Mouse (Mus musculus) embryo, embryonic 10 days (tissue): ENCODE data around the gene Ociad1.

Experiments used
- DNase-seq: peaks from one replicate; pipeline ENCODE4 v3.0.0-alpha.2; 2015; ENCODE audit warnings: low spot score

Gene Ociad1

DNA sequence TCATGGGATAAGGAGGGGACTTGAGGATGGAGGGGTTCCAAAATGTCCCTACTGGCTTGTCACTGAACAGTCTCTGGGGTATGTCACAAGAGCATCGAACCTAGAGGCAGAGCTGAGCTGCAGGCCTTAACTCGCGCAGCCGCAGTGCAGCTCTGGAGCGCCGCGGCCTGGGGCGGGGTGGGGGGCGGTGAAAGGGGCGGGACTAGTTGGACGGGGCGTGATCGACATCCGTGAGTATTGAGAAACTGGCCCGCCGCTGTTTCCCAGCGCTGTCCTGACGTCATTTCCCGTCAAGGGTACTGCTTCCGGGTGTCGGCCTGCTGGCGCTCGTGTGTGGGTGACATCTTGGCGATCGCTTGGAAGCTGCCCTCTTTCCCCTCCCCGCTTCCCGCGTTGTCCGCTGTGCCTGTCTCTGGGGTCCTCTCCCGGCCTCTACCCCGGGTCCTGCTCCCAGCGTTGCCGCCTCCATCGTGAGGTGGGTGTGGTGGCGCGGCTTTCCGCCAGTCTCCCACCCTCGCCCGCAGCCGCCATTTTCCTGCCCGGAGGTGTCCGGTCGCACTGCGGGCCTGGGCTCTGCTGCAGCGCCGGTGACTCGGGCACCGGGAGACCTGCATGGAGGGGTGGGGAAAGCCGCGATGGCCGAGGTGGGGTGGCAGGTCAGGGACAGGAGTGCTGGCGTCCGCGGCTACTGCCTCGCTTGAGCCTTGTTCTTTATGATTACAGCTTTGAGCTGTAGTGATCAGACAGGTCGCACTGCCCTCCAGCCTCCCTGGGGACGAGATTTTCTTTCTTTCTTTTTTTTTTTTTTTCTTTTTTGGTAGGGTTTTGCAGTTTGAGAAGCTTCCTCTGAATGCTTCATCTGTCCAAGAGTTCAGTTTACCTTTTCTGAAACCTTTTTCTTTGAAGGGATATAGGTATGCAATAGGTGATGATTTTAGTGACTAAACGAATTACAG, at the start of gene Ociad1:
Gene Ociad1 (plus strand): TSS at position 283 of the 956 bp plus-strand sequence.
- DNase-seq, result peak; percentile 98

DNA sequence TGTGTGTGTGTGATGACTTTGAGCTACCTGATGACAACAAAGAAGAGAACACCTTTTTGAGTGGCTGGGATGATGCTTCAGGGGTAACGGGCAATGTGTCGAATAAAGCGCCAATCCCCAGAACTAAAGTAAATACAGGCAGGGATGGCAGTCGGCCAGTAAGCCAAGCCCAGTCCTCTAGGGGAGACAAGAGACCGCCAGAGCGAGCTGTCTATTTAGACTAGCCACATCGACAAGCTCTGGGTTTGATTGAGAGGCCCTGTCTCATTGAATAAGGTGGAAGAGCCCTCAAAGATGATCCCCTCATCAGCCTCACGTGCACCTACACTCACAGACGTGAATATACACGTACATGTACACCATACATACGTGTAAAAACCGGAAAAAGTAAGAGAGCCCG, 48.2 kb upstream of the Ociad1 start:
- DNase-seq, result no peak

DNA sequence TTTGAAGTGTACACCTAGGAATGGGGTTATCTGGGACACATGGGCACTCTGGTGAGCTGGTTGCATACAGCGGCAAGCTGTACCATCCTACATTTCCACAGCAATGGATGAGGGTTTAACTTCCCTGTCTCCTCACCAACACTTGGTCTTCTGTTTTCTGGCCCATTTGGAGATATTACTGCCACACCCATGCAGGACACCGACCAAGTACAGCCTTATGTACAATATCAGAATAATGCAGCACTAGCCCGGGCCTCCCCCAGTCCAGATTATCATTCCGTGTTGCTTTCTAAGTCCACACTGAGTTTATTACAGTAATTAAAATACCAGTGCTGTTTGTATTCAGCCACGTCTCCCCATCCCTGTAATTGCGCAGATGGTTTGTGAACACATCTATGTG, 46.2 kb upstream of the Ociad1 start:
- no peak for DNase-seq

DNA sequence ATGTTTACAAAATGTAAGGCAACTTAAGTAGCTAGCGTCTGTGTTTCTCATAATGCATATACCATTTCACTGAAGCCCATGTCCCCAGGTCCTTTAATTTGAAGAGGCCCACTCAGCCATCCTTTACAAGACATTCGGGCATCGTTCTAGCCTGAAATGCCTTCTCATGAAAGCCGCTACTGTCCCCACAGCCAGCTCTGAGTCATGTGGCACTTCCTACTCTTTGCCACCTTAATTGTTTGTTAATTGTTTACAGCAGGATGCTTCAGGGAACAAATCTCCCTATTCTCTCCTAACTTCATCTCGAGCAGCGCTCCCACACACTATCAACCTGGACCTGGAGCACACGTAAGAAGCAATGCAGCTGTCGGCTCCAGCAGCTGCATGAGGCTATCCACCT, 44.4 kb upstream of the Ociad1 start:
- DNase-seq, result no peak

DNA sequence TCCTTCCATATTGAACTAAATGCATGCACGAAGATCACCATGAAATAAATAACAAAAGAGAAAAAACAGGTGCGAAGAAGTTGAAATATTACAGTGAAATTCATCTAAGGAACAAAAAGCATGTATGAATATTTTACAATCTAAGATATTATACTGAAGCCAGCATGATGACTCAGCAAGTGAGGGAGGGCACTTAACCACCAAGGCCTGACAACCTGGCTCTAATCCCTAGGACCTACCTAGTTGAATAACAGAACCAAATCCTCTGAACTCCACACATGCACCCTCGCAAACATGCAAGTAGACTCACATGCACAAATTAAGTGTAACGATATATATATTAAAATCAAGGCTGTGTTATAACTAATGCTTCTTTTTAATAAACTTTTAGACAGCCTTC, 43.2 kb upstream of the Ociad1 start:
- DNase-seq, result no peak

DNA sequence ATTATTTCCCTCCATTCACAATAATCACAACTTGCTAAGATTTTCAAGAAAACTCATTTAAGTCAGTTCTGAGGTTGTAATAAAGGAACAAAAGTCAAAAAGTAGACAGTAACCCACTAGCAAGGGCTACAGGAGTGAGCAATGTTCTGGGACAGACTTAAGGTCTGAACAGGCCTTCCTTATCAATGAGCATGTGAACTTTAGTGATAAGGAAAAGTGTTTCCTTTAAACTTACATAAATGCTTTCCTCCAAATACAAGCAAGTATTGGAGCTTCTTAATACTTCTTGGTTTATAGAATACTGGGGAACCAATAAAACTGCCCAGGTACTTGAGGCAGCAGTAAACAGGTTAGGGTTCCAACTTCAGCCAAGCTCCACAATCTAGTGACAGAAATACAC, 39.8 kb upstream of the Ociad1 start:
- no peak for DNase-seq

DNA sequence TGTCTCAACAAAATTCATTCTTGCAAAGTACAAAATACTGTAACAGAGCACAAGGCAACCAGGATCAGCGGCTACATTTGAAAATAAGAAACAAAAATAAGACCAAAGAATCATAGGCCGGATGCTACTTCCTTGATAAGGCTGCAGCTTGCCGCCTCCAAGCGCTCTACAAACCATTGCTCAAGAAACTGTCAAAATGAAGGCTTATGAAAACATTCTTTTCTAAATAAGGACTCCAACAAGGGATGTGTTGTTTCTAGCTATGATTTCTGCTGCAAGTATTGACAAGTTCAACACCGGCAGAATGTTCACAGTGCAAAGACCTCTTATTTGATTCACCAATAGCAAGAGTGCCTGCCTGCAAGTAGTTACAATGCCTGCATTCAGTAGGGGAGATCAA, 37.9 kb upstream of the Ociad1 start:
- no peak for DNase-seq

DNA sequence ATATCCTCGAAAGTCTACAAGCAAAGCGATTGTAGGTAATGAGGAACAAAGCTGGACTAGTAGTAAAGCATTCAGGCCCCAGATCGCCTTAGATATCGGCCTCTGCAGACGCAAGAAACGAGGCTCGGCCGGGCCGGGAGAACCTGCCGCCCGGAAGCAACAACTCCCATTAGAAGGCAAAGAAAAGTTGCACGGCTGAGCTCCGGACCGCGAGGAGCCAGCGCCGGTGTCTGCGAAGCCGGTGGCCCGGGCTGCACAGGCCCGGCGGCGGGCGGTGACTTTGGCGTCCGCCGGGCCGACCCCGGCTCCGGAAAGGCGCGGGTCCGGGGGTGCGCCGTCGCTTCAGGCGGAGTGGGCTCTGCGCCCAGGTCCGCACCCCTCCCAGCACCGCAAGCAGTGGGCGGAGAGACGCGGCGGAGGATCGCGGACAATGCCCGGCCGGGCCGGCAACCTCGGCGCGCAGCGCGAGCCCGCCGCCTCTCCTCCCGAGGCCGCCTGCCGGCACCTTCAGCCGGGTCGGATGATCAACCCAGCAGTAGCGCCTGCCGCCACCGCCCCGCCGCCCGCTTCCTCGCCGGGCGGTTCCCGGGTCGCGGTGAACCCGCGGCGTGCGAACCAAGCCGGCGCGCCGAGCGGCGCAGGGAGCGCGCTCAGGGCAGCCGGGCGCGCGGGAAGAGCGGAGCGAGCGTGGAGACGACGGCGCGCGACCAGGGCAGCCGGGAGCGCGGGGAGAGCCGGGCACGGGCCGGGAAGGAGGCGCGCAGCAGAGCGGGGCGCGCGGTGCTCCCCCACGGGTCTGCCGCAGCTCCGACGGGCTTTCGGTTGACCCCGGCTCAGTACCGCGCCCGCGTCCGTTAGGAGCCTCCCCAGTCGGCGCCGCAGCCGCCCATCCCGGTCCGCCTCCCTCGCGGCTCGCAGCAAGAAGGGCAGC, 37.0 kb upstream of the Ociad1 start:
- peak; percentile 72 for DNase-seq

DNA sequence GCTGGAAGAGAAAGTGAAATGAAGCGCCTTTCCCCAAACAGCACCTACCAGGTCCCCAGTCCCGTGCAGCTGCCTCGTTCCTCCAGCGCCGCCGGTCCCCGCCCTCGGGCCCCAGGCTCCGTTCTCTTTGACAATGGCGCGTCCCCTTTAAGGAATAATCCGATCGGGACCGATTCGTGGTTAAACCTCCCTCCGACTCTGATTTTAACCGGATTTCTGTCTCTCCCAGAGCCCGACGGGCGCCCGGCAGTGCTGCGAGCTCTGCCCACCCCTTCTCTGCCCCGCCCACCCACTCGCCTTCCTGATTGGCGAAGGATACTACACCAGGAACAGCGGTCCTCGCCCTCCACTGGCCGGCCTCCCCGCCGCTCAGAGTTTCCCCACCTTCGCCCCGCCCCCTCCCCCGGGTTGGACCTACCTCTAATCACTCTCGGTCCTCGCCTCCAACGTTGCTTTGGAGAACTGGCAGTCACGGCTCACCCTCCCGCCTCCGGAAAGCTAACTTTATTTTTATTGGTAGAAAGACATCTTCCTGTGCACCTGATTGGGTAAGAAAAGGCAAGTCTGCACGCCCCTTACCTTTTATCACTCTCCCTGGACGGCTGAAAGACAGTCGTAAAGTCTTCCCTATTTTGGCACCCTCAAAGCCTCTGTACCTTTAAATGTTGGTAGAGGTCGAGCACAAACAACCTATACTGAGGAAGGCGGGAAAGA, 36.1 kb upstream of the Ociad1 start, which contains the start of gene Fryl:
Gene Fryl (minus strand): TSS at position 268 of the 714 bp plus-strand sequence.
- DNase-seq, result peak; percentile 97

DNA sequence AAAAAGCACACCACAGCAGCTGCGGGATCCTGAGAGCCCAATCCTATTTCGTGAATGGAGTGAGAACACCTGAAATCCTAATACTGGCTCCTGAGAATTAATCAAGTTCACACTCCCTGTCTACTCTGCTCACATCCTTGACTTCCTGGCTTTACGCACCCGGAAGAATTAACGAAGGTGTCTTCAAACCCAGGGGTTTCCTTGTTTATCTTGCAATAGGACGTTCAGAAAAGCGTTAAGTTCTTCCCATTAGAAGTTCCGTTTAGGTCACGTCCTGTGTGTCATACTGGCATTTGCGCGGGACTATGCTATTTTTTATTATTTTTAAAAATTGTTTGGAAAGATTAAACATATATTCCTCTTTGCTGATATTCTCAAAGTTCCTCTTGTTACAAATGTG, 35.5 kb upstream of the Ociad1 start:
- no peak for DNase-seq

DNA sequence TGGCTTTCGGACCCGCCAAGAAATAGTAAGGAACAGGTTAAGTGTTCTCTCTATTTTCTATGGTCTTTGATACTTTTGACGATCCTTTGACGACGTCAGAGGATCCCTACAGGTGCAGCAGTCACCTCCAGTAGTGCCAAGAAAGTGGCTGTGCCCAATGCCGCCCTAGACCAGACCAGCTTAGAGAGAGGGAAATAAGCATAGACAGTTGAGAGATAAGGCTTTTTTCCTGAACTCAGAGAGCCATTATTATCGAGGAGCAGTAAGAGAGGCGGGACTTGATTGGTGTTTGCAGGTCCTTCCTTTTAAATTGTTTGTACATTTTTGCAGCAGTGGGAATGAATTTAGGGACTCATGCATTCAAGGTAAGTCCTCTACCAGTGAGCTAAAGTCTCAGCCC, 34.9 kb upstream of the Ociad1 start:
- DNase-seq, result no peak

DNA sequence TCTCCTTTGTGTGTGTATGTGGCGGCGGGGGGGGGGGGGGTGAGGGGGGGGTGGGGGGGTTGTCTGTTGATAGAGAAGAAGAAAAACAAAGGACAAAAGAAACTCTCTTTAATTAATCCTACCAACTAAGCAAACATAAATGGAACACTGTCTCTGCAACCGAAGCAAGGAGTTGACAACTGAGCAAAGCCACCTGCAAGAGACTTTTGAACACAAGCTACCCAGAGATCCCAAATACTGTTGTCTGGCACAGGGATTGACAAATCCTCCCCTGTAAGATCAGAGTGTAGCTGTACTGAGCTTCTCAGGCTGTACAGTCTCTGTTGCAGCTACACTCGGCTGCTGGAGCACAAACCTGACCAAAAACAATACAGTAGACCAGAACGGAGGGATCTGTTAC, 28.5 kb upstream of the Ociad1 start:
- DNase-seq, result no peak

DNA sequence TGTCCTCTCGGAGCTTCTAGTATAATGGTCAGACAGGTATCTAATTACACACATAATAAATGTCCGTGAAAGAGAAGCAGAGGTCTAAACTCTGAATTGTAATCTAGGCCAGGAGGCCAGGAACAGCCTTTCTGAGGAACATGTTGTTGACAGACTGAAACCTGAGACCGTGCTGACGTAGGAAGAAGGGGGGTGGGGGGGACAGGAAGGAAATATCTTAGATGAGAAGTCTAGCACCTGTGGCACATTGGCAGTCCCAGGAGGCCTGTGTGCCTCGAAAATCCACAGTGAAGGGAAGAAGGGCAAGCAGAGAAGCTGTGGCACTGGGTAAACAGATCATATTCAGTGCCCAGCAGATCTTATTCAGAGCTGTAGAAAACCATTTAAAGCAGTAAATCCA, 27.1 kb upstream of the Ociad1 start:
- DNase-seq, result peak; percentile 47

DNA sequence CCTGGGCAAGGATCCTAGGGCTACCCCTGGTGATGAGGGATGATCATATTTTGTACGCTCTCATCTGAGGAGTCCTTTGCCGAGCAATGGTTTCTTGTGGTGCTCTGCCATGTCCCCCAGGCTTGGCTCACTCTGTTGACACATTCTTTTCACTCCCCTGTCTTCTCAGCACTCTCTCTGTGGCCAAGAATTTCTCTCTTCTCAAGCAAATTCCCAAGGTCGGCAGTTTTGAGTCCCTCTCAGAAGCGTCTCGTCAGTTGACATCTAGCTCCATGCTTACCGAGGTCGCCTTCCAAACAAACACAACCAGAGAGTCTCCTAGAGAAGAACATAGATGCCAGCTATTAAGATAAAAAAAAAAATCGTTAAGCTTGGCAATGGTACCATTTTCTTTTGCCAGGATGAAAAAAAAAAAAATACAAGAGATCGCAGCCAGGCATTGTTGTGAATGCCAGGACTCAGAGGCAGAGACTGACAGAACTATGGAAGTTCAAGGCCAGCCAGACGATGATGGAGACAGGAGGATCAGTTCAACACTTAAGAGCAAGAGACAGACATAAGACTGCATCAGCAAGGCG, 23.9 kb upstream of the Ociad1 start:
- no peak for DNase-seq

DNA sequence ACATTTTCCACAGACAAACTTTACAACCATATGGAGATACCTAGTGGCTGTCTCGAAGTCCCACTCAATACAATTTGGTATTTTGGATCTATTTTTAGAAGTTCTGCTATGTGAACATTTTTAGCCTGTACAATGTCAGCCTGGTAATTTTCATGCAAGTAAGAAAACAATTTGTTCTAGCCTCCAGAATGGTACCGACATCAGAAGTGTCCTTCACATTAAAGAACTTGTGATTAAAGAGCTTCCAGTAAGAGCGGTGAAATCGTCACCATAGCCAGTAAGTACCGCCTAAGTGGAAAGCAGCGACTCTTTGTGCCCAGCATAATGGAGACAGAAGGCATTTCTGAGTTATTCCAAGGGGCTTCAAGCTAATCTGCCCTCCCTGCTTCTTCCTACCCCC, 22.0 kb upstream of the Ociad1 start:
- DNase-seq, result no peak

DNA sequence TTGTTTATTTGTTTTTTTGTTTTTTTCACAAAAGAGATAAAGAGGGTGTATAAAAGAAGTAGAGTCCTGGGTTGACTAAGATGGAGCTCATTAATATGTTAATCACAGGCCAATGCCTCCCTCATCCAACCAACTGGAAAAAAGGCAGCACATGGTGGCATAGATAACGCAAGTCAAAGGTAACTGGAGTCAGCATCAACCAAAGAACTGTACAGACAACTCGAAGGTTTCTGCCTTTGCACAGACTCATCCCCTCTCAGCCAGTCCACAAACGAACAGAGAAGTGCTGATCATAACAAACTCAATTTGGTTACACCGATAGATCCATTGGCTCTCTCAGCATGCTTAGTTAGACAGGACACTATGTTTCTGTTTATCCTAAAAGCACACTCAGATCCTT, 19.4 kb upstream of the Ociad1 start:
- DNase-seq, result no peak

DNA sequence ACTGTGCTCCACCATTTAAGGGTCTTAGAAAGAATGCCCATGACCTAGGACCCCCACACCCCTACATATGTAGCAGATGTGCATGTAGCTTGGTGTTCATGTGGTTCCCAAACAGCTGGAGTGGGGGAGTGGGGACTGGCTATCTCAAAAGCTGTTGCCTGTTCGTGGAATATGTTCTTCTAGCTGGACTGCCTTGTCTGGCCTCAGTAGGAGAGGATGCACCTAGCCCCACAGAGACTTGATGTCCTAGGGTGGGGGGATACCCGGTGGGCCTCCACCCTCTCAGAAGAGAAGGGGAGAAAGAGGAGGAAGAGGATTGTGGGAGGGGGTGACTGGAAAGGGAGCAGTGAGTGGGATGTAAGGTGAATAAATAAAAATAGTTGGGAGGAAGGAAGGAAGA, 17.6 kb upstream of the Ociad1 start:
- no peak for DNase-seq

DNA sequence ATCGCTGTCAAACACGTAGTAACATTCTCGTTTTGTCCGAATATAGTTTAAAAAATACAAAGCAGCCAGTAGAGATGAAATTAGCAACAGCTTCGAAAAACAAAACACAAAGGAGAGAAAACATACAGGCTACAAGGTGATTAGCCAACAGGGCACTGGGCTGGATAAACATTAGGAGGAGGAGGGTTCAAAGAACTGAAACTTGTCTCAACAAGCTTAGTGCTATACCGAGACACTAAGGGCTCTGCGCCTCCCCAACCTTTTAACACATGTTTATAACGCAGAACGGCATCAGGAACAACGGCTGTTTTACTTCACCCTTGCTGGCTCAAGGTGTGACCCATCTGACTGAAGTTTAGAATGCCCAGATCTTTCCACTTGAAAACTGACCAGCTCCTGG, 13.4 kb upstream of the Ociad1 start:
- DNase-seq, result no peak

DNA sequence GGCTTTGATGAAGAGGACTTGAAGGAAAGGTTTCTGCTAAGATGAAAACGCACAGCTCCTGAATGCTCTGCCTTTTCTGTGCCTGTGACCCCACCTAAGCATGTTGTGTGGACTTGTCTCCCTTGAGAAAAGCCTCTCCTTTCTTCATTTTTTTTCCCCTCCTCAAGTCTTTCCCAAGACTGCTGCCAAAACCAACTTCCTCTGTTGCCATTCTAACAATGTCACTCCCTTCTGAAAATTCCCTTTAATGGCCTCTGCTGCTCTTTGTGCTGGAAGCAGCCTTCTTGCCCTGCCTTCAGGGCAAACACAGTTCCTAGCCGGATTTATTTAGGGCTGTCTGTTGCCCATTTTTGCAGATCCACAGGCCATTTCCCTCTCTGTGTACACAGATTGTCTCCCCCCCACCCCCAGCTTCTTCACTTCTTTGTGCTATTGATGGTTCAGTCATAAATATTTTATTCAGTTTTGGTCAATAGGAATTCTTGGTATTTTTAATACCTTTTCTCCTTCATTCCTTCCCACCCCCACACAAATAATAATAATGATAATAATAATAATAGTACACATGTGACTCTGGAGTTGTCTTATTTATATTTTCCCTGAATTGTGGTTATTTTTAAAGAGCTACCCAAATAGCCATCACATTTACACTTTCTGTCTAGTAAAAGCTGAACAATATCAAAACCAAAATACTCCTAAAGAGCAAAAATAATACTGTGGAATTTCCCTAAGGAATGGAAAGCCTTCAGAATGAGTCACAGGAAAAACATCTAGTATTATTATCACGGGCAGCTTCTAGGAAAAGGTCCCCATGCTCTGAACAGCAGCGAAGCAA, 12.6 kb upstream of the Ociad1 start:
- DNase-seq, result no peak

DNA sequence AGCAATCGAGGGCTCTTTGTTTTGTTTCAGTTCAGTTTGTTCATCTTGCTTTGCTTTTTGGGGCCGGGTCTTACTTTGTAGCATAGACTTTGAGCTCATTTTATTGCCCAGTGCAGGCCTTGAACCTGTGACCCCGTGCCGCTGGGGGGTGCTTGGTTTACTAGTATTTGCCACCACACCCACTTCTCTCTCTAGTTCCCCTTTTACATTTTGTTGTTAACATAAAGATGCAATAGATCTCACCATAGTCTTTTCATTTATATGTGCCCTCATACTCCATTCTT, 12.1 kb upstream of the Ociad1 start:
- DNase-seq, result no peak

DNA sequence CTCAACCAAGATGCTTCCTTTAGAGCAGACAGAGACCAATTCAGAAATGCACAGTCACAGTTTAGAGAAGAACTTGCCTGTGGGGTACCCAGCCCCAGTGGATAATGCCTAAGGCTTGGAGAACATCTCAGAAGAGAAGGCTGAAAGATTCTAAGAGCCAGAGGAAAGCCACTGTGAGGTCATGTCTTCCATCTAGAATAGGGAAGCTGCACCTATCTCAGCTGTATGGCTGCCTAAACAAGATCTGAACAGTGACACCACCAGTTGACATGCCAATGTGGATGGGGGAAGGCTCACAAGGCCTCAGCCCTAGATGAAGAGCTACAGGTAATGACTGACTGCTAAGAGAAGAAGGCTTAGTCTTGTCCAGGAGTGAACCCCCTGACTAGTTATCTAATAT, 8.5 kb upstream of the Ociad1 start:
- no peak for DNase-seq
